In the genomic region with DNA sequence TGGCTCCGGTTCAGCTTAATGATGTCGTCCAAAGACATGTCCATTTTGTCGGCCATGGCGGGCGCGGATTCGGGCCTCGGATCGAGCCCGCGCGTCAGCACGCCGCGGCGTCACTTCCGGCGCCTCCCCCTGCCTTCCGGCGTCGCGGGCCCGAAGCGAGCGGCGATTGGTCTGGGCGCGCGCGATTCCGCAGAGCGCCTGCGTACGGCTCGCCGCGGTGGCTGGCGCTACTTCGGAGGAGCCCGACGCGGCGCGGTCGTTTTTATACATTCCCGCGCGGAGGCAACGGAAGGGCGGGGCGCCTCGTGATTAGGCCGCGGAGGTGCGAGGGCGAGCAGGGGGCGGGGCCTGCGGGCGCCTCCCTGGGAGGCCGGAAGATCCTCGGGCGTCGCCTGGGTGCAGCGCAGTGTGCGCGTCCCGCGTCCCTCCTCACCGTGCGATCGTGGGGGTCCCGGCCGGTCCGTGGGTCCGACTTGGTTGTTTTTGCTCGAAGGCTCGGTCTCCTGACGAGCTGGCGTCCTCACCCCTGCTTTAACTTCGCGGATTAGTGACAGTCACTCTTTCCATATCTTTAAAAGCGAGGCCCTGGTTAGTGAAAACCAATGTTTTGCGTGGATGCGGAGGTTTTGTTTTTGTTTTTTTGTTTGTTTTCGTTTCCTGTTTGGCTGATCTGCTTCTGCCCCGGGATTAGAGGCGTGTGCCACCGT, we compare ENCODE assay signal across 7 mouse cellular contexts. TPM values are rescaled to one million over a fixed set of nuclear protein-coding genes. Genes with fewer than 3 reads are reported as not detected.
DNase-seq lines count a peak whose midpoint lies in the region; ATAC-seq lines count a peak whose summit lies in the region.

Gene Alyref, minus strand, starts transcription at position 83 of the 707 bp plus-strand sequence.
Gene Anapc11, plus strand, starts transcription at position 139 of the 707 bp plus-strand sequence.

- under 1% methylated on average over 83 of the region's 88 CpGs for WGBS in embryonic facial prominence, embryonic 11.5 days
- WGBS in limb, embryonic 10.5 days: under 1% methylated on average over 88 of the region's 88 CpGs
- WGBS in midbrain, embryonic 13.5 days: under 1% methylated on average over 87 of the region's 88 CpGs

- peak within 1 kb of the TSS; percentile 94 for H3K4me2 ChIP-seq in embryonic facial prominence, embryonic 11.5 days (ENCODE audit: low read depth, low read length)
- H3K4me2 ChIP-seq in midbrain, embryonic 13.5 days (replicated peaks): peak within 1 kb of the TSS; percentile 98

- H3K9ac ChIP-seq in embryonic facial prominence, embryonic 11.5 days (replicated peaks; ENCODE audit: low read length): peak within 1 kb of the TSS; percentile 99
- H3K9ac ChIP-seq in midbrain, embryonic 13.5 days (replicated peaks): peak within 1 kb of the TSS; percentile 99

- H3K36me3 ChIP-seq in embryonic facial prominence, embryonic 11.5 days (replicated peaks; ENCODE audit: control insufficient read depth, insufficient read depth, low read depth, low read length): peaks cover 6% of the 10 kb centered on the region
- H3K36me3 ChIP-seq in limb, embryonic 10.5 days: peaks cover 78% of the 10 kb centered on the region
- peaks cover 62% of the 10 kb centered on the region for H3K36me3 ChIP-seq in midbrain, embryonic 13.5 days

- DNase-seq in adrenal gland, postnatal 14 days: peak; percentile 97
- DNase-seq in embryonic facial prominence, embryonic 11.5 days (ENCODE audit: low spot score): peak; percentile 98
- DNase-seq in kidney, adult 11 months: peak; percentile 90
- DNase-seq in limb, embryonic 10.5 days (ENCODE audit: low spot score): peak; percentile 97
- DNase-seq in spleen, adult 12 weeks (ENCODE audit: low spot score): peak; percentile 89

- no peaks in the 10 kb centered on the region for H3K9me3 ChIP-seq in embryonic facial prominence, embryonic 11.5 days (replicated peaks; ENCODE audit: control insufficient read depth, low read length)
- H3K9me3 ChIP-seq in limb, embryonic 10.5 days (replicated peaks): no peaks in the 10 kb centered on the region
- no peaks in the 10 kb centered on the region for H3K9me3 ChIP-seq in midbrain, embryonic 13.5 days

- ATAC-seq in embryonic facial prominence, embryonic 11.5 days (replicated peaks; ENCODE audit: insufficient number of reproducible peaks, low FRiP score, low TSS enrichment, low read depth): peak; percentile 95
- peak; percentile 91 for ATAC-seq in granulocyte monocyte progenitor cell, adult 5-6 weeks (replicated peaks; ENCODE audit: poor library complexity, severe bottlenecking)
- peak; percentile 99 for ATAC-seq in midbrain, embryonic 13.5 days

- peak within 1 kb of the TSS; percentile 99 for H3K4me3 ChIP-seq in embryonic facial prominence, embryonic 11.5 days (ENCODE audit: low read depth, low read length)
- H3K4me3 ChIP-seq in limb, embryonic 10.5 days: peak within 1 kb of the TSS; percentile 100
- peak within 1 kb of the TSS; percentile 99 for H3K4me3 ChIP-seq in midbrain, embryonic 13.5 days (replicated peaks)

- peaks cover 2% of the 10 kb centered on the region for H3K4me1 ChIP-seq in embryonic facial prominence, embryonic 11.5 days (ENCODE audit: control insufficient read depth, insufficient read depth, low read length)
- H3K4me1 ChIP-seq in limb, embryonic 10.5 days: peaks cover 30% of the 10 kb centered on the region
- H3K4me1 ChIP-seq in midbrain, embryonic 13.5 days (replicated peaks): peaks cover 31% of the 10 kb centered on the region

- H3K27ac ChIP-seq in embryonic facial prominence, embryonic 11.5 days (replicated peaks; ENCODE audit: low read depth, low read length): peak within 1 kb of the TSS; percentile 87
- peak within 1 kb of the TSS; percentile 99 for H3K27ac ChIP-seq in limb, embryonic 10.5 days
- peak within 1 kb of the TSS; percentile 90 for H3K27ac ChIP-seq in midbrain, embryonic 13.5 days

- H3K27me3 ChIP-seq in embryonic facial prominence, embryonic 11.5 days (ENCODE audit: control insufficient read depth, insufficient read depth, low read length): no peaks in the 10 kb centered on the region
- no peaks in the 10 kb centered on the region for H3K27me3 ChIP-seq in limb, embryonic 10.5 days (ENCODE audit: low read depth, poor library complexity, severe bottlenecking)
- H3K27me3 ChIP-seq in midbrain, embryonic 13.5 days: no peaks in the 10 kb centered on the region

RNA-seq across cellular contexts. Expression of gene Alyref, which starts in this region (rescaled TPM):
- total RNA-seq in adrenal gland, postnatal 14 days (2021): 120 and 128 TPM in 2 replicates
- polyA plus RNA-seq in embryonic facial prominence, embryonic 11.5 days (2014; fragmentation: Nextera tagmentation; extraction: Ambion mirVana): 748 and 893 TPM in 2 replicates
- 161 and 171 TPM in 2 replicates for total RNA-seq in granulocyte monocyte progenitor cell, adult 5-6 weeks (2014; fragmentation: Nextera tagmentation)
- total RNA-seq in granulocyte monocyte progenitor cell, adult 5-6 weeks (2017): 315 and 430 TPM in 2 replicates
- 720 and 728 TPM in 2 replicates for polyA plus RNA-seq in limb, embryonic 10.5 days (2016; fragmentation: Nextera tagmentation; extraction: Ambion mirVana)
- polyA plus RNA-seq in midbrain, embryonic 13.5 days (2015; fragmentation: Nextera tagmentation; extraction: Ambion mirVana): 303 and 358 TPM in 2 replicates

RNA-seq across cellular contexts. Expression of gene Anapc11, which starts in this region (rescaled TPM):
- 68.3 and 69.0 TPM in 2 replicates for total RNA-seq in adrenal gland, postnatal 14 days (2021)
- 177 and 197 TPM in 2 replicates for polyA plus RNA-seq in embryonic facial prominence, embryonic 11.5 days (2014; fragmentation: Nextera tagmentation; extraction: Ambion mirVana)
- 80.9 and 96.2 TPM in 2 replicates for total RNA-seq in granulocyte monocyte progenitor cell, adult 5-6 weeks (2014; fragmentation: Nextera tagmentation)
- 26.9 and 27.0 TPM in 2 replicates for total RNA-seq in granulocyte monocyte progenitor cell, adult 5-6 weeks (2017)
- polyA plus RNA-seq in limb, embryonic 10.5 days (2016; fragmentation: Nextera tagmentation; extraction: Ambion mirVana): 201 and 207 TPM in 2 replicates
- polyA plus RNA-seq in midbrain, embryonic 13.5 days (2015; fragmentation: Nextera tagmentation; extraction: Ambion mirVana): 180 and 183 TPM in 2 replicates

Comparison
In these comparisons a context has a peak if more than half of its experiments do, and no peak if none do; other contexts are left out.
1. Peak in every context shown above with its lines: DNase-seq, ATAC-seq, H3K4me3 ChIP-seq and H3K27ac ChIP-seq.